Mouse (Mus musculus): ENCODE results near the gene Trp73. TPM values are rescaled to one million over a fixed set of nuclear protein-coding genes. Genes with fewer than 3 reads are reported as not detected.

Trp73 gene
- total RNA-seq (2023), result not detected

GRCm38 (mm10) chr4:154140182-154140212 is at the start of gene Trp73:
TSS of gene Trp73 (minus strand) at chr4:154140208.

GRCm38 (mm10) chr4:154170506-154171150 is 30.6 kb upstream of the Trp73 start, which contains the start of gene Megf6:
TSS of gene Megf6 (plus strand) at chr4:154170730.

GRCm38 (mm10) chr4:154160538-154161390 is 20.8 kb upstream of the Trp73 start, which contains the start of gene Tprgl:
TSS of gene Tprgl (minus strand) at chr4:154160666.

GRCm38 (mm10) chr4:154142211-154143040 is 2.4 kb upstream of the Trp73 start, which contains the start of gene Wrap73:
TSS of gene Wrap73 (plus strand) at chr4:154142372.

GRCm38 (mm10) chr4:154042577-154042976 is 97.4 kb downstream of the Trp73 start, which contains the start of gene Ccdc27:
TSS of gene Ccdc27 (minus strand) at chr4:154042677.

GRCm38 (mm10) chr4:154025641-154026440 is 114.2 kb downstream of the Trp73 start, which contains the start of gene Smim1:
TSS of gene Smim1 (minus strand) at chr4:154026230.

GRCm38 (mm10) chr4:154011646-154012089 is 128.3 kb downstream of the Trp73 start, which contains the start of gene Lrrc47:
TSS of gene Lrrc47 (plus strand) at chr4:154011731.

Other genes starting within 250 kb of the Trp73 start
- gene A430005L14Rik, start 183.0 kb downstream of the Trp73 start, total RNA-seq (2023), result 21.0 TPM
- gene Dffb, start 165.1 kb downstream of the Trp73 start, total RNA-seq (2023), result 28.5 TPM
- gene Cep104, start 165.0 kb downstream of the Trp73 start, total RNA-seq (2023), result 15.2 TPM
- 80.8 TPM for gene Lrrc47, start 128.5 kb downstream of the Trp73 start, total RNA-seq (2023)
- gene Smim1, start 114.0 kb downstream of the Trp73 start, total RNA-seq (2023), result 1.5 TPM
- gene Ccdc27, start 97.5 kb downstream of the Trp73 start, total RNA-seq (2023), result not detected
- 17.9 TPM for gene Wrap73, start 2.2 kb upstream of the Trp73 start, total RNA-seq (2023)
- gene Tprgl, start 20.5 kb upstream of the Trp73 start, total RNA-seq (2023), result 177 TPM
- 0.80 TPM for gene Megf6, start 30.5 kb upstream of the Trp73 start, total RNA-seq (2023)
- not detected for gene Arhgef16, start 161.5 kb upstream of the Trp73 start, total RNA-seq (2023)
- not detected for gene B230104I21Rik, start 195.9 kb upstream of the Trp73 start, total RNA-seq (2023)